Mouse (Mus musculus): Measurements from ENCODE around the gene Agap2.
A peak's percentile ranks its signal among the peaks of the same experiment; 100 is the strongest.

Gene Agap2

DNA sequence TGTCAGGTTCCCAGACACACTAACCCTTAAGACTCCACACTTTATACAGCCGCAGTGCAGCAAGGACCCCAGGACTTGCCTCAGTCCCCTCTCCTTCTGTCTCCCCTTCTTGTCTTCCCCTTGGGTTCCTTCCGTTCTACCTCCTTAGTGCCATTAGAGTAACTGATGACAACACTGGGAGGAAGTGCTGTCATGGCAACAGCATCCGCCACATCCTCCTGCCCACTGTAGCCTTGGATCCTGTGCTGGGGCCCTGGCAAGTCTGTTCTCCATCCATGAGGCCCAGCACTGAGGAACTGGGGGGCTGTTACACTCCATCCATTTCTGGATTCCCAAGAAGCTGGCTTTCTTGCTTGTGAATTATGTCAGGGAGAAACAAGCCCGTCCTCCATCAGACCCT, 998 bp downstream of the Agap2 start:
- no peak for DNase-seq (ENCODE audit: low spot score in 2 of 2)

DNA sequence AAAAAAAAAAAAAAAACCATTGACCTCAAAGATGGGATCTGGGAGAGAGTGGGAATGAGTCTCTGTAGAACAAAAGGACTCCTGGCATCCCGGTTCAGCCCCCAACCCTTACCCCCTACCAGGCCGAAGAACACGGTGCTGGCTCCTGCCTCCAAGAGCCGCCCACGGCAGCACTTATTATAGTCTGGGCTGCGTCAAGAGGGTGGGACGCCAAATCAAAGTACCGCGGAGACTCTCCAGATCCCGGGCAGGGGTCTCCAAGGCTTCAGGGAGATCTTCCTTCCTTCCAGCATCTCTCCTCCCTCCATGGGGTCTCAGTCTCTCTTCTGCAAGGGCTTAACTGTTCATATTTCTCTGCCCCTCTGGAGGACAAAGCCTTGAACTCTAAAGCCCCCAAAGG, 2.4 kb downstream of the Agap2 start:
- no peak for DNase-seq (ENCODE audit: low spot score in 2 of 2)

DNA sequence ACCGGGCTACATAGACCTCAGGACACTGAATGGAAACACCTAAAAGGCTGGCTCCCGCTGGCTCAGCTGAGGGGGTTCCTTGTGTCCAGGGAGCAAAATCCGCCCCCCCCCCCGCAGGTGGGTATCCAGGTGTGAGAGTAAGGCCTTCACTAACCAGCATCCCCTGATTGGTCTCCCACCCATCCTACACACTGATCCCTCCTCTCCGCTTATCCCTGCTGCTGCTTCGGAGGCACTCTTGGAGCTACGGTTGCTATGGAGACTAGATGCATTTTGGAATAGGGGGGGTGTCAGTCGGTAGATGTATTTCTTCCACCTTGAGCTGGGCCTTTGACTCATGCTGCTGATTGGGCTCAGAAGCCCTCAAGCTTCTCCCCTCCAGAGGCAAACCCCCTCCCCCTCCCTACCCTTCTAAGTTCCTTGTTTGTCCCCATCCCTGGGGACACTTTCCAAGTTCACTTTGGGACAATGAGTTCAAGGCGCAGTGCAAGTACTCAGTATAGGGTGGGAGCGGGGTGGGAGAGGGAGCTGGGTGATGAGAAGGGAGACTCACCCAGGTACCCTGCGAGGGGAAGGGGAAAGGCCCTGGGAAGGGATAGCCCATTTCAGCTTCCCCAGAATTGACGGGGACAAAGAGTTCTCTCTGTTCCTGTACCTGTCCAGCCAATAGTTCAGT, 3.1 kb downstream of the Agap2 start:
- peak in 1 of 2 experiments; percentile 78 for DNase-seq (ENCODE audit: low spot score in 2 of 2)

DNA sequence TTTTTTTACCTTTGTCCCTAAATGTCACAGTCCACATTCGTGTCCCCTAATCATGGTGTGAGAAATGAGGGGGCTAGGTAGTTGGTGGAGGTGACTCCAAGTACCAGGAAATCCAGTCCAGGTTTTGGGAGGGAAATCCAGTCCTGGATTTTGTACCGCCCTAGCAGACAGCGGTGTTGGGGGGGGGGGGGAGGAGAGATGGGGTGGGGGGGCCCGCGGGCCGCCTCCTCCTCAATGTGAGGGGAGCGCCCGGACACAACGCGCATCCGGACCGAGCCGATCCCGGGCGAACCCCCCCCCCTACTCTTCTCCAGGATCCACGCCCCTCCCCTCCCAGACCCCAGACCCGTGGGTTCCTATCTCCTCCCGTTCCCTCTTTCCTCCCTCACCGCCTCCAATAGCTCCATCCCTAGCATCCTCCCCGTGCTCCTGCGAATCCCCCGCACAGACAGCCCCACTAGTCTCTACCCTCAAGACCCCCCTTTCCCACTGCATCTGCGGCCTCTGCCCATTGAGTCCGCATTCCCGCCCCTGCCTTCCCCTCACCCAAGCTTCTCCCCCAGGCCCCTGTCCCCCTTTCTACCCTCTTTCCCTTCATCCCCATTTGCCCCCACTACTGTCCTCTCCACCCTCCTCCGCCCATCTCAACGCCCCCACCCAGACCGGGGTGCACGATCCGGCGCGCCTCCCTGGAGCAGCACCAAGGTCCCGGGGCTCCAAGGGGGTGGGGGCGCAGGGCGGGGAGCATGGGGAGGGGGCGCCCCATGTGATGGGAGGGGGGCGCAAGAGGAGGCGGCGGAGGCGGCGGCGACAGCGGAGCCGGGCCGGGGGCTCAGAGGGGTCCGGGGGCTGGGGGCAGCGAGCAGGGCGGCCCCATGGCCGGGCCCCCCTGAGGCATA, 3.8 kb downstream of the Agap2 start:
- DNase-seq (ENCODE audit: low spot score in 2 of 2), result peak in 1 of 2 experiments; percentile 61

DNA sequence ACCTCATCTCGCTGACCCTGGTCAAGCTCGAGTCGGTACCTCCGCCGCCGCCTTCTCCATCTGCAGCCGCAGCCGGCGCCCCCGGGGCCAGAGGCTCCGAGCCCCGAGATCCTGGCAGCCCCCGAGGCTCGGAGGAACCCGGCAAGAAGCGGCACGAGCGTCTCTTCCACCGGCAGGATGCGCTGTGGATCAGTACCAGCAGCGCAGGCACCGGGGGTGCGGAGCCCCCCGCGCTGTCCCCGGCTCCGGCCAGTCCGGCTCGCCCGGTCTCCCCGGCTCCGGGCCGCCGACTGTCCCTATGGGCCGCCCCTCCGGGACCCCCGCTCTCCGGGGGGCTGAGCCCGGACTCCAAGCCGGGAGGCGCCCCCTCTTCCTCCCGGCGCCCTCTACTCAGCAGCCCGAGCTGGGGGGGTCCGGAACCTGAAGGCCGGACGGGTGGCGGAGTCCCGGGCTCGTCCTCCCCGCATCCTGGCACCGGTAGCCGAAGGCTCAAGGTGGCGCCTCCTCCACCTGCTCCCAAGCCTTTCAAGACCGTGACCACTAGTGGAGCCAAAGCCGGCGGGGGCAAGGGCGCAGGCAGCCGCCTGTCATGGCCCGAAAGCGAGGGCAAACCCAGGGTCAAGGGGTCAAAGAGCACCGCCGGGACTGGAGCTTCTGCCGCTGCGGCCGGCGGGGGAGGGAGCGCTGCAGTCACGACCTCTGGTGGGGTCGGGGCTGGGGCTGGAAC, 4.7 kb downstream of the Agap2 start:
- peak in 1 of 2 experiments; percentile 59 for DNase-seq (ENCODE audit: low spot score in 2 of 2)

DNA sequence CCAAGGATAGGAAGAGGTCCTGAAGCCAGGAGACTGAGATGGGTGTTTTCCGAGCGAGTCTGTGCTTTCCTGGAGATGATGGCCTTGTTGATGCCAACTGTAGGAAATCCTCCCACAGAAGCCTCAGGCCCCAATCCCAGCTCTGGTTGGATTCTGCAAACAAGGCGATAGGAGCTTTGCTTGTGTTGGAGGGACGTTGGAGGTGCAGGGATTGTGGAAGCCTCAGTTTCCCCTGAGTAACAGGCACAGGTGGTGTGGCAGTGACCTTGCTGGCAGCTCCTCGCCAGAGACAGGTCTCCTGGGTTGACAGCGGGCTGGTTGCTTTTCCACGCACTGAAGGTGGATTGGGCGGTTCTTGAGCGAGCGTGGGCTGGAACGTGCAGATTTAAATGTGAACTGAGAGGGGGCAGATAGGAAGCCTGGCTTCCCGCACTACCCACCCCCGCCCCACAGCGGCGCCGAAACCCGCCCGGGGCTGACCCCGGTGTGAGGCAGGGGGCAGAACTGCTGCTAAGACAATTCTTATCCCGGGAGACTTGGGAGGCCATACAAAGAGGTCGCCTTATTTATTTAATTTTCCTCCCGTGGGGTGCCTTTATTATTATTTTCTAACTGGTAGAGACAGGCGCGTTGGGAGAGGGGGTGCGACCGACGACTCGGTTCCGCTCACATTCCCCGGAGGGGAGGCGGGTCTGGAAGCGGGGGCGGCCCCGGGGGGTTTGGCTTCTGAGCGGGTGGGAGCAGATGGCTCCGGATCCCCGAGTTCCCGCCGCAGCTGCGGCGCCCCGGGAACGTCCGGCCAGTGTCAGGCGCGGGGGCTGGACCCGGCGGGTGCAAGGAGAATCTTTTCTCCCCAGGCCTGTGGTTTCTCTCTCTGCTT, 6.1 kb downstream of the Agap2 start:
- DNase-seq (ENCODE audit: low spot score in 2 of 2), result no peak

DNA sequence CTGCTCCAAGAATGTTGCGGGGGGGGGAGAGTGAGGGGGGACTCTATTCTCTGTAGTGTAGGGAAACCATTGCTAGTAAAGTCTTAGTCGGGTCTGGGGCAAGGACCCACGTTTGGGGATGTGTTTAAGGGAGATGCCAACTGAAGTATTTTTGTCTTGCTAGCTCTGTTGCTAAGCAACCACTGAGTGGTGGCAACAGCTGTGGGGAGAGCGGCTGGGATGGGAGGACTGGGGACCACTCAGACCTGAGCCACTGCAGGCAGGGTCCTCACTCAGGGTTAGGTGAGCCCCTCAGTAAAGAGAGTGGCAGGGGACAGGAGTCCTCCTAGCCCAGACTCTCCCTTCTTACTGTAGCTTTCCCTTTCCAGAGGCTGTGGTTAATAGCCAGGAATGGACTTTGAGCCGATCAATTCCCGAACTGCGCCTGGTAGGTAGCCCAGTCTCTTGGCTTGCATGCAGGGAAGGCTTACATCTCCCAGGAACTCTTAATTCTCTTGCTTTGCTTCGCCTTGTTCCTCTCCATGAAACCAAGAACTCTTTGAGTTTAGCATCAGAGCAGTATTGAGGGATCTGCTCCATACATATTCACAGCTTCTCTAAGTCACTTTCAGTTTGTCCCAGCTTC, 7.0 kb downstream of the Agap2 start:
- DNase-seq (ENCODE audit: low spot score in 2 of 2), result no peak

DNA sequence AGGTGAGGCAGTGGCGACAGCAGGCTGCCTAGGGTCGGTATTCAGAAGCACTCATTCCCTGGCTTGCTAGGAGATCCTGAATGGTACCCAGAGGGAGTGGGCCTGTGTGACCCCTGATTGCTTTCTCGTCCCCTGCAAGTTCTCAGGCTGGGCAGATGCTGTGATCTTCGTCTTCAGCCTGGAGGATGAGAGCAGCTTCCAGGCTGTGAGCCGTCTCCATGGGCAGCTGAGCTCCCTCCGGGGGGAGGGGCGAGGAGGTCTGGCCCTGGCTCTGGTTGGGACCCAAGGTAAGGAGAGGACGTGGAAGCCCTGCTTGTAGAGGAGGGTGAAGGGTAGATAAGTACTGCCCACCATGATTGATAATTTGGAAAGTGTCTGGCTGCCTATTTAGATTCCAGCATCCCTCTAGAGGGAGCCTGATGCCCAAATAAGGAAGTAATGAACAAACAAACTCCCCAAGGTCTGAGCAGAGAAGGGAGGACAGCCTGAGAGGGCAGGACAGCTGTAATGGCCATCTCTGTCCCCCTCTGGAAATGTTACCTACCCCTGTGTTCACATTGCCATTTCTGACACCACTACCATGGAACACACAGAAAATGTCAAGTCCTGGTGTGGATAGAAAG, 8.3 kb downstream of the Agap2 start:
- no peak for DNase-seq (ENCODE audit: low spot score in 2 of 2)

DNA sequence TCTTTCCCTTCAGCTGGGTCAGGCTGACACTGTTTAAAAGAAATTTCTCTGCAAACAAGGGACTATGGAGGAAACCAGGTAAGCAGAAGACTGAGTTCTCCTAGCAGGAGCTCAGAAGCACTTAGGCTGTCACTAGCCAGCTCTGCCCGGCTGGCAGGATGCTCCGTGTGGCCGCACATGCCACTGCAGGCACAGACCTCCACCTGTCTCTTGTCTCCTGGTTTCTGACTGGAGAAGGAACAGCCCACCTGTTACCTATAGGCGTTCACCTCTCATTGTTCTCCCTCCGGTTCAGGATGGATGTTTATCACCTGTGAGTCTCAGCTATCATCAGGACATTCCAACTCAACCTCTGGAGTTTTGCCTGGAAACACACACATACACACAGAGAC, 8.8 kb downstream of the Agap2 start:
- DNase-seq (ENCODE audit: low spot score in 2 of 2), result no peak

DNA sequence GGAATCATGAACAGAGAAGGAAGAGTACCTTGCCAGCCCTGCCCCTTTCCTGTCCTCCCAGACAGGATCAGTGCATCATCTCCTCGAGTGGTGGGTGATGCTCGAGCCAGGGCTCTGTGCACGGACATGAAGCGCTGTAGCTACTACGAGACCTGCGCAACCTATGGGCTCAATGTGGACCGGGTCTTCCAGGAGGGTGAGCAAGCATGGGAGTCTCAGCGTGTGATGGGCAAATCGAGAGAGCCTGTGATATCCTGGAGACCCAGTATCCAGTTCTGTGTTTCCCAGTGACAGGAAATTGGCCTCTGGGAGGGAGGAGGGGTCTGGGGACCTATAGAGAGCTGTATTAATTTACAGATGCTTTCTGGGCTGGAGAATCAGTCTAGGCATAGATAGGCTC, 10.0 kb downstream of the Agap2 start:
- no peak for DNase-seq (ENCODE audit: low spot score in 2 of 2)

DNA sequence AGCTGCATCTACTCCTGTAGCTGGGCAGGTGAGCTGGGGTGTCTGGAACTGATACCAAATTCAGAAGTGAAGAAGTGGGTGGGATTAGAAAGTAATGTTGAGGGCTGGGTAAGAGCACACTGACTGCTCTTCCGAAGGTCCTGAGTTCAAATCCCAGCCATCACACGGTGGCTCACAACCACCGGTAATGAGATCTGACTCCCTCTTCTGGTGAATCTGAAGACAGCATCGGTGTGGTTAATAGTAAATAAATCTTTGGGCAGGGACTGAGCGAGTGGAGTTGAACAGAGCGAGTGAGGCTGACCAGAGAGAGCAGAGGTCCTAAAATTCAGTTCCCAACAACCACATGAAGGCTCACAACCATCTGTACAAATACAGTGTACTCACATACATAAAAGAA, 10.5 kb downstream of the Agap2 start:
- no peak for DNase-seq (ENCODE audit: low spot score in 2 of 2)

DNA sequence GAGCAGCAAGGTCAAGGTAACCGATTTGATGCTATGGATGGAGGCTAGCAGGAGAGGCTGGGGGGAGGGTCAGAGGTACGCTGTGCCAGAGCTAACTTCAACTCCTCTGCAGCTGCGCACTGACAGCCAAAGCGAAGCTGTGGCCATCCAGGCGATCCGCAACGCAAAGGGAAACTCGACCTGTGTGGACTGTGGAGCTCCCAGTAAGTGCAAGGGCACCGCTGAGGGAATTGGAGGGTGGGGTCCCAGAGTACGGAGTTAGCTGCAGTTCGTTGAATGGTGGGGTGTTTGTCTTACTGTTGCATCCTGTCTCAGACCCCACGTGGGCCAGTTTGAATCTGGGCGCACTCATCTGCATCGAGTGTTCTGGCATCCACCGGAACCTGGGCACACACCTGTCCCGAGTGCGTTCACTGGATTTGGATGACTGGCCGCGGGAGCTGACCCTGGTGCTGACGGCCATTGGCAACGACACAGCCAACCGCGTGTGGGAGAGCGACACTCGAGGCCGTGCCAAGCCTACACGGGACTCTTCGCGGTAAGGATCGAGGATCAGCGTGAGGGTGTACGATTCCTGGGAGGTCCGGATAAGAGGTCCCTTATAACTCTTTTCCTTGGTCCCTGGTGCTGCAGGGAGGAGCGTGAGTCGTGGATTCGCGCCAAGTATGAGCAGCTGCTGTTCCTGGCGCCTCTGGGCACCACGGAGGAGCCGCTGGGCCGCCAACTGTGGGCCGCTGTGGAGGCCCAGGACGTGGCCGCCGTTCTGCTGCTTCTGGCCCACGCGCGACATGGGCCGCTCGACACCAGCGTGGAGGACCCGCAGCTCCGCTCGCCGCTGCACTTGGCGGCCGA, 15.7 kb downstream of the Agap2 start:
- no peak for DNase-seq (ENCODE audit: low spot score in 2 of 2)

DNA sequence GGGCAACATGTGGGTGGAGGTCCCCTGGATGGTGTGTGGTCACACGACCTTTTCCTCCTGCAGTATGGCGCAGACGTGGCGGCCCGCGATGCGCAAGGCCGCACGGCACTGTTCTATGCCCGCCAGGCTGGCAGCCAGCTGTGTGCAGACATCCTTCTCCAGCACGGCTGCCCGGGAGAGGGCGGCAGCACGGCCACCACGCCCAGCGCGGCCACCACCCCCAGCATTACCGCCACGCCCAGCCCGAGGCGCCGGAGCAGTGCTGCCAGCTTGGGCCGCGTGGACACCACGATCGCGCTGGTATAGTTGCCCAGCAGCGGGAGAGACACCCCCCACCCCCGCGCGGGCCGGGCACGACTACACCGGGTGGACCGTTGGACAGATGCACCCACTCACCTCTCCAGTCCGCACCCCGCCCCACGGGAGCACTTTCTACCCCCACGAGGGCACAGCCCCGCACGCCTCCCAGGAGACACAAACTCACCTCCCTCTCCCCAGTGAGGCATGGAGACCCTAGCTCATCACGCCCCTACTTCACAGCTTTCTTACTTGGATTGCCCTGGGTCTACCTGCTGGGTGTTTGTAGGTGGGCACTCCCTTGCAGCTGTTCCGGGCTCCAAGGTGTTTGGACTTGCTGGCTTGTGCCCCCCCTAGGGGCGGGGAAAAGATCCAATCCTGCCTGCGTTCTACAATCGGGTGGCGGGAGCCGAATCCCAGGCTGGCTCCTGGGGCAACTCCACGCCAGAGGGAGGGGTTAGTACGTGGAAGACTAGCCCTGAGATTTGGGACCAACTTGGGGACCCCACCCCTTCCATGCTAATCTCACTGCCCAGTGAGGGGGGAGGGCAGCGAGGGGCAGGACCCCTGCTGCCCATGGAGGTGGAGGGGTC, 16.7 kb downstream of the Agap2 start:
- DNase-seq (ENCODE audit: low spot score in 2 of 2), result no peak

DNA sequence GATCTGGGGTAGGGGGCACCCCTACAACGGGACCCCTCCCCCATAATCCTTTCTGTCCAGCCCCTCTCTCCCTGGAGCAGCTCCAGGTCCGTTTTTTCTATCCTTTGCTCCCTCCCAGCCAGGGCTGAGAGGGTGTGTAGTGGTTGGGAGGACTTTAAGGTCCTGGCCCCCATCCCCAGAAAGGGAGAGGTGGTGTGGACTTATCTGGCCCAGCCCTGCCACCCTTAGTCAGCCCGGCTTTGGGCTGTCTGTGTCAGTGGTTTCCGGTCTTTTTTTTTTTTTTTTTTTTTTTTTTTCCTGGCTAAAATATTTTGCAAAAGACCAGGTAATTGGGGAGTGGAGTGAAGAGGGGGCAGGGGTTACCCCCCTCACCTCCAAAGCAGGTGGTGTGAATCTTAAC, 17.7 kb downstream of the Agap2 start:
- no peak for DNase-seq (ENCODE audit: low spot score in 2 of 2)

DNA sequence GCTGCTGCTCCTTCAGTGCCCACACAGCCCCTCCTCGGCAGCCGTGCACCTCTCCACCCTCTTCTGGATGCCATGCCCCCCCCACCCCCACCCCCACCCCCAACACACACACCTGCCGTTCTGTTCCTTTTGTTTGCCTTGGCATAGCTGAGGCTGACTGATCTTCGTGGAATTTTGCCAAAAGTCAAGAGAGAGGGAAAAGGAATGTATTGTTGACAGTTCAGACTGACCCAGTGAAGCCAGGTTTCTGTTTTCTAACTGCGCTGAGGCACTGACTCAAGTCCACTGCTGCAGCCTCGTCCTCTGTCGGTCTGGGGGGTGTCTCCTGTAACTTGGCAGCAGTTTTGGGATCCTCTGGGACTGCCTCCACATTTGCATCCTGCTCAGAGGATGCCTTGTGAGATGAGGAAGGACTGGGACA, 19.3 kb downstream of the Agap2 start:
- DNase-seq (ENCODE audit: low spot score in 2 of 2), result no peak

DNA sequence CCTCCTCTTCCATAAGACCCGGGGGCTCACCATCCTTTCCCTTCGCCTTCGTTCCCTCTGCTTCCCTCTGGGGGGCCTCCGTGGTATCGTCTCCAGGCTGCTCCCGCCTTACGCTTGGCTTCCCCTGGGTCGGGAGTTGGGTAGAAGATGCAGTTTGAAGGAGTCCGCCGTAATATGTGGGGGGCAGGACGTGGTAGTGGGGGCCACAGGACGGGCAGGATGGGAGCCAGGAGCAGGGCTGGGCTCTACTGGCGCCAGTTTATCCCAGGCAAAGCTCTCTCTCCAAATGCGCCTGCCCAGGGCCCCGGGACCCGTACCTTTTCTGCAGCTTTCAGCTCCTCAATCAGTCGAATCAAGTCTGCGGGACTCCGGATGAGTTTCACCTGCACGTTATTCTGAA, 23.4 kb downstream of the Agap2 start:
- no peak for DNase-seq (ENCODE audit: low spot score in 2 of 2)

DNA sequence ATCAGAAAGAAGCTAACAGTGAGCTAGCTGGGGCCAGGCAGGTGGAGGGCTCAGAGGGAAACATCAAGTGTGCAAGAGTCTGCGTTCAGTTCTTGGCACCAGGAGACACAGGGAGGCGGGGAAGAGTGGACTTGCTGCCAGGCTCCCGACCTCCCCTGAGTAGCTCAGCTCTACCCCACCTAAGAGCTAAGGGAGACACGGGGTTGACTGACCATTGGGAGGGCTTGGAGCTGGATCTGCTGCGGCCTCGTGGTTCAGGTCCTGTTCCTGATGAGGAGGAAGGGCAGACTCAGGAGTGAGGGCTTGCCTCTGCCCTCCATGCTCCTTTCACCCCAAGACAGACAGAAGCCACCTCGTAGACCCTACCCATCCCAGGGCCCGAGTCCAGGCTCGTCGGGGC, 24.1 kb downstream of the Agap2 start:
- no peak for DNase-seq (ENCODE audit: low spot score in 2 of 2)

DNA sequence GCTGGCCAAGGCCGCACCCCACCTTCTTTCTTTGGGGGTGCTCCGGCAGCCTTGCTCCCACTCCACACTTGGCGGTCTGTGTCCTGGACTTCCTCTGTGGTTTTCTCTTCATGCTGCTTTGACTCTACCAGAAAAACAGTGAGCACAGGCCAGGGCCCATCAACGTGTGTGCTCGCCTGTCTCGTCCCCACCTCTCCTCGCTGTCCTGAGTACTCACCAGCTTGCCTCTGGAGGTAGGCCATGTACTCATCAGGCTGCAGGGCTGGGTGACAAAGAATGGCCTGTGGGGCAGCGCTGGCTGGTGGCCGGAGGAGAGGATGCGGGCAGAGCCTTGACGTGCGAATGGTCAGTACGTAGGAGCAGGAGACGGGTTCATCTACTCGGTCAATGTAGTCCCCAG, 24.8 kb downstream of the Agap2 start:
- DNase-seq (ENCODE audit: low spot score in 2 of 2), result no peak

DNA sequence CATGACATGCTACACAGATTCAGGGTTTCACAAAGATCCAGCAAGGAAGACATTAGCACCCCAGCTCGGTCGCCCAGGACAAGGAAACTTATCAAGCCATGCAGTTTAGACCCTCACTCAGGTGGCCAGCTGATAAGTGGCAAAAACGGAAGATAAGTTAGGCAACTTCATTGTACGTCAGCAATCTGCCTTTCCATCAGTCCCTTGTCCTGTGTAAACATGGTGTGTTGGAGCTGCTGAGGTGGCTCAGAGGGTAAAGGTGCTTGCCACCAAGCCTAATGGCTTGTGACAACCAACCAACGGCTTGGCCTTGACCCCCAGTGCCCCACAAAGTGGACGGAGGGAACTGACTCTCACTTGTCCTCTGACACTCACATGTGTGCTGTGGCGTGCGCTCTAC, 25.3 kb downstream of the Agap2 start:
- no peak for DNase-seq (ENCODE audit: low spot score in 2 of 2)
